Mouse (Mus musculus): ENCODE results near the gene Gm10197. TPM values are rescaled to one million over a fixed set of nuclear protein-coding genes. Genes with fewer than 3 reads are reported as not detected.

Gm10197 gene
- polyA plus RNA-seq, 1 experiment from 2014 or later: 1.7 TPM

GRCm38 (mm10) chr19:53322438-53323048 is 49.0 kb downstream of the Gm10197 start:
- Histone ChIP-seq H3K4me3 (replicated peaks) (no peak overlapping the region), H3K36me3 (replicated peaks) (no peaks in the 10 kb centered on the region), H3K4me2 (no peak overlapping the region), H3K9me3 (no peaks in the 10 kb centered on the region), H3K9ac (no peak overlapping the region), H3K27me3 (no peaks in the 10 kb centered on the region), H3K27ac (no peak overlapping the region), H3K4me1 (peaks cover 26% of the 10 kb centered on the region)
- no peak for ATAC-seq (ENCODE audit: low FRiP score)
- 93% methylated on average over 12 of the region's 12 CpGs for WGBS

Other genes starting within 250 kb of the Gm10197 start
- gene Add3, start 231.3 kb downstream of the Gm10197 start, polyA plus RNA-seq (2016; fragmentation: Nextera tagmentation; extraction: Ambion mirVana): 48.5 and 51.2 TPM in 2 replicates
- gene Mxi1, start 61.2 kb downstream of the Gm10197 start, polyA plus RNA-seq (2016; fragmentation: Nextera tagmentation; extraction: Ambion mirVana): 54.8 and 62.4 TPM in 2 replicates
- 45.4 and 49.6 TPM in 2 replicates for gene Smndc1, start 18.8 kb upstream of the Gm10197 start, polyA plus RNA-seq (2016; fragmentation: Nextera tagmentation; extraction: Ambion mirVana)
- gene Dusp5, start 157.3 kb upstream of the Gm10197 start, polyA plus RNA-seq (2016; fragmentation: Nextera tagmentation; extraction: Ambion mirVana): 2.8 and 3.0 TPM in 2 replicates
- 419 and 449 TPM in 2 replicates for gene Nutf2-ps1, start 217.3 kb upstream of the Gm10197 start, polyA plus RNA-seq (2016; fragmentation: Nextera tagmentation; extraction: Ambion mirVana)
- gene Smc3, start 228.6 kb upstream of the Gm10197 start, polyA plus RNA-seq (2016; fragmentation: Nextera tagmentation; extraction: Ambion mirVana): 91.8 and 95.1 TPM in 2 replicates